Mouse (Mus musculus) mouse embryonic stem cell (cell line): Measurements from ENCODE around the gene Rnf224.

Experiments used
- in situ Hi-C, 2 experiments: fragments of 300-500 bp; cut with MboI; formaldehyde crosslinking; loops; 1 replicate in 1 of 2; 3 replicates in 1 of 2; pipeline ENCODE4 v1.14.3; 2019 to 2020; ENCODE audit warnings: low sequenced_read_pairs in 2 of 2, low pct_unique_long_range_greater_than_20kb in 1 of 2, mixed read lengths in 1 of 2; ENCODE audit not compliant: unreplicated experiment in 1 of 2

Rnf224 gene

DNA sequence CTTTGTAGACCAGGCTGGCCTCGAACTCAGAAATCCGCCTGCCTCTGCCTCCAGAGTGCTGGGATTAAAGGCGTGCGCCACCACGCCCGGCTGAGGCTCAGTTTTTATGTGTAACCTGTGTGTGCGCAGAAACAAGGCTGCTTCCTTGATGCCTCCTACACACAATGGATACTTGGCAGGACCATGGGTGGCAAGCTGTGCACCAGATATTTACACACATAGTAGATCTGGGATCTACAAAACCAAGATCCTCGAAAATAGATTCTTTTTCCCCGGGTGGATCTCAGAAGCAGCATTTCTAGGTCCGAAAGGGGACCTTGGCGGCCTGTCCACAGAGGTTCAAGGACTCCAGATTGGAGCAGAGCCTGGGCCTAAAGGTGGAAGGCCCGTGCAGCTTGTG is 25.3 kb upstream of the Rnf224 start:
- in situ Hi-C loops: no loop called here

DNA sequence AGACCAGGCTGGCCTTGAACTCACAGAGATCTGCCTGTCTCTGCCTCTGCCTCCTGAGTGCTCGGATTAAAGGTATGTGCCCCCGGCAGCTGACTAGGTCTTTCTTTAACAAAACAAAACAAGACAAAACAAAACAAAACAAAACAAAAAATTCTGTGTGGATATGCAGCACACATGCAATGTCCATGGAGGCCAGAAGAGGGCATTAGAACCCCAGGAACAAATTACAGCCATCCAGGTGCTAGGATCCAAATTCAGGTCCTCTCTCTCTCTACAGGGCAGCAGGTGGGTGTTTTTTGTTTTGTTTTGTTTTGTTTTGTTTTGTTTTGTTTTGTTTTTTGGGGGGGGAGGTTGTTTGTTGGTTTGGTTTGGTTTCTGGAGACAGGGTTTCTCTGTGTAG is 22.3 kb upstream of the Rnf224 start:
- in situ Hi-C loops: loop anchor here in 1 of 2 experiments (10.0 kb wide), 1 partner anchor 64 kb away; the partner anchor contains the start of gene Tor4a

- in situ Hi-C loops: loop anchor here in 1 of 2 experiments (10.0 kb wide), 1 partner anchor 62 kb away; the partner anchor contains the start of gene Tor4a
These were observed 20.7 kb upstream of the Rnf224 start for GRCm38 (mm10) chr2:25257250-25257649.

- in situ Hi-C loops: loop anchor here in 1 of 2 experiments (10.0 kb wide), 1 partner anchor 62 kb away; the partner anchor contains the start of gene Tor4a
These were observed 20.0 kb upstream of the Rnf224 start for GRCm38 (mm10) chr2:25256443-25257109.

GRCm38 (mm10) chr2:25255284-25255779 is 18.7 kb upstream of the Rnf224 start, which contains the start of gene Tmem203:
TSS of gene Tmem203 (plus strand) at chr2:25255439.
- in situ Hi-C loops: loop anchor here in 1 of 2 experiments (10.0 kb wide), 1 partner anchor 61 kb away; the partner anchor contains the start of gene Tor4a

DNA sequence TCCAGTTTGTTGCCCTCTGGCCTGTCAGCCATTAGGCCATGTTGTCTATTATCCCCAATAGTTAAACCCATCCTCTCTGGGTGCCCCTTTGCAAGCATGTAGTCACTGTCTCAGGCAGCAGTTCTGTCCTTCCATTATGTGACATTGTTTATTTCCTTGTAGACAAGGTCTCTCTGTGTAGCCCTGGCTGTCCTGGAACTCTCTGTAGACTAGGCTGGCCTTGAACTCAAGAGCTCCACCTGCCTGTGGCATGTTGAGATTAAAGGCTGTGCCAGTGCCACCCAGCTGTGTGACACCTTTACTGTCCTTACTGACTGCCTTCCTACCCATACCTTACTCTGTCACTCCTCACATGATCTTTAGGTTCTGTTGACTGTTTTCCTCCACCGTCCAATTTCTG is 15.7 kb upstream of the Rnf224 start:
- in situ Hi-C loops: loop anchor here in 1 of 2 experiments (10.0 kb wide), 1 partner anchor 58 kb away; the partner anchor contains the start of gene Tor4a

DNA sequence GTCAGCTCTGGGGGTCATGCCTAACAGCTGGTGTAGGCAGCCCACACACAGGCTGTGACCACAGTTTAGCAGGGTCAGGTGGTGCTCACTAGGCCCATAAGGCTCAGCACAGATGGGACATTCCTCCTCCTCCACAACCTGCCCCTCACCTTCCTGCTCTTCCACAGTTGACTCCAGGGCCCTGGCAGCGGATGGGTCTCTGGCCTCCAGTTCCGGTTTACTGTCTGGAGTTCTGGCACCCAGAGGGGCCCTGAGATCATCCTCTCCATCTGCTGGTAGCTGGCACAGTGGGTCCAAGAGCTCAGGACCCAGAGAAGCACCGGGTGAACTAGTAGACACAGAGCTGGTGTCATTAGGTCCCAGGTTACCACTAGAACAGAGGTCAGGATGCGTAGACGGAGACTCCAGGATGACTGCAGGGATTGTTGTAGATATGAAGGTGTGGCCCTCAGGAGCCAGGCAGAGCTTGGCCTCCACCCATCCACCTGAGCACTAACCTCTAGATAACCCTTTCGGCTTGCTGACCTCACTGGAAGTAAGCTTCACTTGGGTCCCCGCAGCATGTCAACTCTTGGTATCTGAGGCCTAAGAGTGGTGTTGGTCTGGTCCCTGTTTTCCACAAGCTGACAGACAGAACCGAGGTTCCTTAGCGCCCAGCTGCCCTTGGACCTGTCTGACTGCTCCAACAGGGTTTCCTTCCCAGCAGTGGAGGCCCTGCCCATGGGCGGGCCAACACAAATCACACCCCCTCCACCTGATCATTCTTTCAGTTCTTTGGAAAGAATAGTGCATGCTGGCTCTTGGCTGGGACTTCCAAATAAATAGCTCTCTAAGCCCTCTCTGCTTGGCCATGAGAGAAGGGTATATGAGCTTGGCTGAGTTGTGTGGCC is 9.8 kb upstream of the Rnf224 start, which contains the start of gene AL732309.1:
Gene AL732309.1, minus strand, starts transcription at position 681 of the 890 bp plus-strand sequence.
- in situ Hi-C loops: no loop called here

GRCm38 (mm10) chr2:25244144-25244543 is 7.6 kb upstream of the Rnf224 start:
- in situ Hi-C loops: no loop called here

GRCm38 (mm10) chr2:25243342-25243741 is 6.8 kb upstream of the Rnf224 start:
- in situ Hi-C loops: no loop called here

- in situ Hi-C loops: no loop called here
These were observed 5.5 kb upstream of the Rnf224 start, which contains the start of the genes Rnf208 and Cysrt1 for GRCm38 (mm10) chr2:25242101-25242506. TSS of gene Rnf208 (plus strand) at chr2:25242255. TSS of gene Cysrt1 (minus strand) at chr2:25242452.

GRCm38 (mm10) chr2:25241438-25241775 is 4.8 kb upstream of the Rnf224 start:
- in situ Hi-C loops: no loop called here

DNA sequence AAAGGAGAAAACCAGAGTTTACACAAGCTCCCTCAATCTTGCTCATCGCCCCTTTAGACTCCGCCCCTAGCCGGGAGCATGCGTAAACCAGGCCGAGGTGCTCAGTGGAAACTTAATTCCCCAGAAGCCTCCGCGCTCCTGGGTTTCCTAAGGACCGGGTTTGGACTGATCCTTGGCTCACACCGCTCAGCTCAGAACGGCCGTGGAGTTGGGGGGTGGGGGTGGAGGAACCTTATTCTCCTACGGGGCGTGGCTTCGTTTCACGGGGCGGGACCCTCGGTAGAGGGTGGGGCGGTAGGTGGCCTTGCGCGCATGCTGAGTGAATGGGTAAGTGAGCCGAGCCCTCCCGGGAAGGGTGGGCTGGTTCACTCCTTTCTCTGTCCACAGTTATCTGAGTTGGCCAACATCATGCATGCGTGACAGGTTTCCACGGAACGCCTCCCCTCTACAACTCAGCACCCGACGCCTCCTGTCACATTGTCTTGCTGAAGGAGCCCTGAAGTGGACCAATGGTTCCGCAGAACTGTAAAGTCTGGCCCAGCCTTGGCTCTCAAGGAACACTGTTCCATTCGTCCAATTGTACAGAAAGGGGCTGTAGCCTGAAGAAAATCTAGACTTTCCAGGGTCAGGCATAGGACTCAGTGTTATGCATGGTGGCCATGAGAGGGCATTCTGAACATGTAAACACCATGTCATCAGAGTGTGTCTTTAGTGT is 4.3 kb upstream of the Rnf224 start:
- in situ Hi-C loops: no loop called here

DNA sequence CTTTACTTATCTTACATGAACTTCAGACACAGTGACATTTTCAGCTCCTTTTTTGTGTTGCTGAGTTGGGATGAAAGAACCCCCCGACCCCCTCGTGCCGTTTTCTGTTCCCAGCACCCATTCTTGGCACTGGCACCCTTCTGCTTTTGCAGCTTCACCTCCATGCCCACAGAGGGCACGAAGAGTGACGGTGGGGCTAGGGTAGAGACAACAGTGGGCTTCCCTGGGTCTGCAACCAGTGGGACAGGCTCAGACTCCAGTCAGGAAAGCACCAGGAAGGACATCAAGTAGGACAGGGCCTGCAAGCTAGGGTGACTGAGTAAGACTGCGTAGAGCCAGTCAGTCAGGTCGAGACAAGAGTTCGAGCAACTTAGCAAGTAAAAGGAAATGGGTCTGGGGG is 3.7 kb upstream of the Rnf224 start:
- in situ Hi-C loops: no loop called here

GRCm38 (mm10) chr2:25239766-25240165 is 3.2 kb upstream of the Rnf224 start:
- in situ Hi-C loops: no loop called here

- in situ Hi-C loops: no loop called here
These were observed 1.5 kb upstream of the Rnf224 start for GRCm38 (mm10) chr2:25238106-25238505.

GRCm38 (mm10) chr2:25237522-25237921 is 935 bp upstream of the Rnf224 start:
- in situ Hi-C loops: no loop called here

DNA sequence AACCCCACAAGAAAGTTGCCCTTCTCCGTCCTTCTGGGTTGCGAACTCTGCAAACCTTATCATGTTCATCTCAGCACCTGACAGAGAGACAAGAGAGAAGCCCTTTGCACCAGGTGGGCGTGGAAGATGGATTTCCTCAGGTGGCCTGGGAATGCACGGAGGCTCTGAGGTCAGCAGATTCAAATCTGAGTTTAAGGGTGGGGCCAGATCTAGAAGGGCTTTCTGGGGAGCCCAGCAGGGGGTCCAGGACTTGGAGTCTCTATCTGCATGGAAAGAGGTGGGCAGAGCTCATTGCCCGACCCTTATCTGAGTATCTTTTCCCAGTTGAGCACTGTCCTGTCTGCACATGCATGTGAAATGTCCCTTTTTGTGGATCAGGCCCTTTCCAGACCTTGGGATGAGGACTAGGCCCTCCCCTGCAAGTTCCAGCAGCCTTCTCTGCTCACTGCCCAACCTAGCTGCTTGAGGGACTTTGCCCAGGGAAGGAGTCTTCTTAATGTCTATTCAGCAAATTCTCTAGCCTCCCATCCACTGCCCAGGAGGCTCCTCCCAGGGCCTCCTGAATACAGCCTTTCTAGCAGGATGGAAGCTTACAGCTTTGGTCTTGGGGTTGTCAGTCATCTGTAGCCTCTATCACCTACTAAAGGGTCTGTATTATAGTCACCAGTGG is 1.9 kb downstream of the Rnf224 start:
- in situ Hi-C loops: no loop called here

- in situ Hi-C loops: no loop called here
These were observed 2.5 kb downstream of the Rnf224 start, which contains the start of gene Slc34a3 for GRCm38 (mm10) chr2:25234050-25234449. TSS of gene Slc34a3 (minus strand) at chr2:25234364.
